Mouse (Mus musculus) ovary, adult 10 weeks (tissue): ENCODE results near the gene Sim2. TPM values are rescaled to one million over a fixed set of nuclear protein-coding genes. Genes with fewer than 3 reads are reported as not detected.

Source experiments
- polyA plus RNA-seq: library from polyadenylated mRNA; stranded (reverse); fragments of 350-450 nt; fragmentation: Illumina TruSeq; extraction: RNeasy Lipid Tissue Mini Kit (QIAGEN cat#74804); gene quantifications from one replicate; pipeline ENCODE4 v1.2.3, GENCODE M21; 2014

The Sim2 gene
- not detected for polyA plus RNA-seq

DNA sequence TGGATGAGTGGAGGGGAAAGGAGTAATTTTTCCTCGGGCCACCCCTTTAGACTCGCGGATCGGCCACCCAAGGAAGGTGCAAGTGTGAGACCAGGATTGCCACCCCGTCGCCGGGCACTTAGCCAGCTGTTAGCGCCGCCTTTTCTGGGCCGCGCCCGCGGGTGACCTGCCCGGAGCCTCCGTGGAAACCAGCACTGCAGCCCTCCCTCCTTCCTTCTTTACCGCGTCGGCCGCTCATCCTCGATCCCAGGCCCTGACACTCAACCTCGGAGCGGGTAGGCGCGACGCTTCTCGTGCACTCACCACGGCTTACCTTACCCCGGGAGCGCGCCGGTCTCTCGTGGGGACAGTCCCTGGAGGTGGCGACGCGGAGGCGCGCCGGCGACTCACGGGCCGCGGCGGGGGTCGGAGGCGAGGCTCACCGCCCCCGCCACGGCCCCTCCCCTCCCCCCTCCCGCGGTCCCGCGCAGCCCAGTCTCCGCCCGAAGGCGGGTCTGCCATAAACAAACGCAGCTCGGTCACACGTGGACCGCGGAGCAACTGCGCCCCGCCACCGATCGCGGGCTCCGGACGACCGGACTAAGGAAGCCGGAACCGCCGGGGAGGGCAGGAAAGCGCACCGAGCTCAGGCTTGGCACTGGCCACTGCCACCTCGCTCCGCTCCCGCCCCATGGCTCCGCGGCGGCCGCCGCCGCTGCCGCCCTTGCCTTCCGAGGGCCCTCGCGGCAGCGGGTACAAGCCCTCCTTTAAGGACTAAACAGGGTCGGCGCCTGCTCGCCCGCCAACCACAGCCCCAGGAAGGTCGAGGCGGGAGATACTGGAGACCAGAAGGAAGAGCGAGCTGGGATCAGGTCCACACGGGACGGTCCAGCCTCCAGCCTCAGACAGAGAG, at the start of gene Sim2:
Gene Sim2, plus strand, starts transcription at position 221 of the 892 bp plus-strand sequence.

Other genes with a start within 250 kb of the Sim2 start
- gene Chaf1b, start 201.0 kb upstream of the Sim2 start, polyA plus RNA-seq, result 4.7 TPM
- gene Cldn14, start 76.1 kb upstream of the Sim2 start, polyA plus RNA-seq, result not detected
- 10.2 TPM for gene Hlcs, start 228.6 kb downstream of the Sim2 start, polyA plus RNA-seq
- gene Ripply3, start 243.5 kb downstream of the Sim2 start, polyA plus RNA-seq, result 2.1 TPM